Mouse (Mus musculus) thymus, postnatal 4 days (tissue): ENCODE data around the gene Sv2b.

Source experiments
- DNase-seq: peaks from one replicate; pipeline ENCODE4 v3.0.0; 2021

Gene Sv2b

GRCm38 (mm10) chr7:75077560-75078208 lies 231.4 kb downstream of the Sv2b start:
- no peak for DNase-seq
